Mouse (Mus musculus): ENCODE data around the gene Zfp652. TPM values are rescaled to one million over a fixed set of nuclear protein-coding genes. Genes with fewer than 3 reads are reported as not detected.

The Zfp652 gene
- total and polyA plus RNA-seq, 3 experiments = 16.1 to 54.4 (median 47.6) TPM

GRCm38 (mm10) chr11:95837059-95837458 lies 124.6 kb downstream of the Zfp652 start, which contains the start of gene Gngt2:
Gene Gngt2 (plus strand): TSS chr11:95837216.
- peaks cover 34% of the 10 kb centered on the region for H3K4me1 ChIP-seq (ENCODE audit: control insufficient read depth, insufficient read depth, low read length)
- H3K4me3 ChIP-seq = peak within 1 kb of the TSS; percentile 22; the same call in 1 of the 2 replicates
- no peaks in the 10 kb centered on the region for H3K27me3 ChIP-seq (ENCODE audit: control insufficient read depth, insufficient read depth, low read length)
- peak within 1 kb of the TSS; percentile 92 for H3K27ac ChIP-seq
- intact Hi-C loops (cut with DNase I) = no loop called here
- H3K36me3 ChIP-seq (ENCODE audit: control insufficient read depth, insufficient read depth, low read length) = peaks cover 6% of the 10 kb centered on the region; the same call in 1 of the 2 replicates
- 13% methylated on average over 10 of the region's 10 CpGs for WGBS
- H3K9ac ChIP-seq (ENCODE audit: low read depth, low read length) = peak within 1 kb of the TSS; percentile 10; the same call in 1 of the 2 replicates
- no peaks in the 10 kb centered on the region; the same call in 1 of the 2 replicates for H3K79me2 ChIP-seq (replicated peaks; ENCODE audit: control insufficient read depth, insufficient read depth, low read length)
- DNase-seq = peak; percentile 85 to 88
- TF ChIP-seq EP300 (IDR thresholded peaks at IDR 0.05; ENCODE audit: insufficient read depth, low read depth, low read length) (peak; percentile 77; the same call in 1 of the 2 replicates), CTCF (IDR thresholded peaks at IDR 0.05) (no peak), POLR2A (IDR thresholded peaks at IDR 0.05; ENCODE audit: insufficient read depth, low read depth, low read length) (peak; percentile 17; the same call in 1 of the 2 replicates)

GRCm38 (mm10) chr11:95838598-95838997 lies 126.1 kb downstream of the Zfp652 start:
- Histone ChIP-seq H3K9ac (ENCODE audit: low read depth, low read length) (peak overlapping the region; percentile 3; the same call in 1 of the 2 replicates), H3K4me3 (0 out of 2 replicates have a peak overlapping the region, but pooled peaks have one; percentile 3), H3K79me2 (replicated peaks; ENCODE audit: control insufficient read depth, insufficient read depth, low read length) (no peaks in the 10 kb centered on the region; the same call in 1 of the 2 replicates), H3K27ac (peak overlapping the region; percentile 92), H3K4me1 (ENCODE audit: control insufficient read depth, insufficient read depth, low read length) (peaks cover 40% of the 10 kb centered on the region), H3K27me3 (ENCODE audit: control insufficient read depth, insufficient read depth, low read length) (no peaks in the 10 kb centered on the region), H3K36me3 (ENCODE audit: control insufficient read depth, insufficient read depth, low read length) (peaks cover 6% of the 10 kb centered on the region; the same call in 1 of the 2 replicates)
- no peak for DNase-seq
- WGBS = 62% methylated on average over 4 of the region's 4 CpGs
- intact Hi-C loops (cut with DNase I) = no loop called here
- TF ChIP-seq POLR2A (IDR thresholded peaks at IDR 0.05; ENCODE audit: insufficient read depth, low read depth, low read length) = no peak
- TF ChIP-seq CTCF (IDR thresholded peaks at IDR 0.05) = no peak
- TF ChIP-seq EP300 (IDR thresholded peaks at IDR 0.05; ENCODE audit: insufficient read depth, low read depth, low read length) = no peak

- no peak for DNase-seq
- H3K27ac ChIP-seq = peak overlapping the region; percentile 92
- H3K4me1 ChIP-seq (ENCODE audit: control insufficient read depth, insufficient read depth, low read length) = peaks cover 38% of the 10 kb centered on the region
- H3K36me3 ChIP-seq (ENCODE audit: control insufficient read depth, insufficient read depth, low read length) = peaks cover 6% of the 10 kb centered on the region; the same call in 1 of the 2 replicates
- intact Hi-C loops (cut with DNase I) = no loop called here
- H3K4me3 ChIP-seq = peak overlapping the region; percentile 2; the same call in 1 of the 2 replicates
- H3K79me2 ChIP-seq (replicated peaks; ENCODE audit: control insufficient read depth, insufficient read depth, low read length) = no peaks in the 10 kb centered on the region; the same call in 1 of the 2 replicates
- H3K9ac ChIP-seq (ENCODE audit: low read depth, low read length) = no peak overlapping the region
- WGBS = 66% methylated on average over 8 of the region's 8 CpGs
- no peak for TF ChIP-seq CTCF (IDR thresholded peaks at IDR 0.05)
- no peak for TF ChIP-seq EP300 (IDR thresholded peaks at IDR 0.05; ENCODE audit: insufficient read depth, low read depth, low read length)
- TF ChIP-seq POLR2A (IDR thresholded peaks at IDR 0.05; ENCODE audit: insufficient read depth, low read depth, low read length) = no peak
- H3K27me3 ChIP-seq (ENCODE audit: control insufficient read depth, insufficient read depth, low read length) = no peaks in the 10 kb centered on the region
Measured at GRCm38 (mm10) chr11:95838999-95839868, 126.8 kb downstream of the Zfp652 start.

- no peaks in the 10 kb centered on the region; the same call in 1 of the 2 replicates for H3K79me2 ChIP-seq (replicated peaks; ENCODE audit: control insufficient read depth, insufficient read depth, low read length)
- intact Hi-C loops (cut with DNase I) = no loop called here
- 42% methylated on average over 5 of the region's 5 CpGs for WGBS
- peaks cover 30% of the 10 kb centered on the region for H3K4me1 ChIP-seq (ENCODE audit: control insufficient read depth, insufficient read depth, low read length)
- TF ChIP-seq CTCF (IDR thresholded peaks at IDR 0.05) (no peak), EP300 (IDR thresholded peaks at IDR 0.05; ENCODE audit: insufficient read depth, low read depth, low read length) (0 out of 2 replicates have a peak, but pooled peaks have one; percentile 5), POLR2A (IDR thresholded peaks at IDR 0.05; ENCODE audit: insufficient read depth, low read depth, low read length) (no peak)
- no peaks in the 10 kb centered on the region for H3K27me3 ChIP-seq (ENCODE audit: control insufficient read depth, insufficient read depth, low read length)
- peak overlapping the region; percentile 81 for H3K9ac ChIP-seq (ENCODE audit: low read depth, low read length)
- peak overlapping the region; percentile 85 for H3K27ac ChIP-seq
- DNase-seq = no peak
- peaks cover 3% of the 10 kb centered on the region; the same call in 1 of the 2 replicates for H3K36me3 ChIP-seq (ENCODE audit: control insufficient read depth, insufficient read depth, low read length)
- H3K4me3 ChIP-seq = peak overlapping the region; percentile 67
Measured at GRCm38 (mm10) chr11:95840694-95841497, 128.4 kb downstream of the Zfp652 start.

GRCm38 (mm10) chr11:95841498-95841830 lies 129.0 kb downstream of the Zfp652 start:
- peaks cover 25% of the 10 kb centered on the region for H3K4me1 ChIP-seq (ENCODE audit: control insufficient read depth, insufficient read depth, low read length)
- H3K27me3 ChIP-seq (ENCODE audit: control insufficient read depth, insufficient read depth, low read length) = no peaks in the 10 kb centered on the region
- H3K79me2 ChIP-seq (replicated peaks; ENCODE audit: control insufficient read depth, insufficient read depth, low read length) = no peaks in the 10 kb centered on the region; the same call in 1 of the 2 replicates
- H3K9ac ChIP-seq (ENCODE audit: low read depth, low read length) = peak overlapping the region; percentile 81
- WGBS = 48% methylated on average over 10 of the region's 10 CpGs
- H3K27ac ChIP-seq = peak overlapping the region; percentile 85
- no peak for TF ChIP-seq POLR2A (IDR thresholded peaks at IDR 0.05; ENCODE audit: insufficient read depth, low read depth, low read length)
- no peak for TF ChIP-seq EP300 (IDR thresholded peaks at IDR 0.05; ENCODE audit: insufficient read depth, low read depth, low read length)
- no peak for TF ChIP-seq CTCF (IDR thresholded peaks at IDR 0.05)
- peak in 1 of 2 experiments; percentile 36 for DNase-seq
- intact Hi-C loops (cut with DNase I) = no loop called here
- H3K4me3 ChIP-seq = peak overlapping the region; percentile 67
- H3K36me3 ChIP-seq (ENCODE audit: control insufficient read depth, insufficient read depth, low read length) = no peaks in the 10 kb centered on the region

All from heart, adult 2 months (tissue).